Mouse (Mus musculus): ENCODE measurements around the gene Svbp. TPM values are rescaled to one million over a fixed set of nuclear protein-coding genes. Genes with fewer than 3 reads are reported as not detected.
A peak's percentile ranks its signal among the peaks of the same experiment; 100 is the strongest.

Svbp gene
- polyA plus RNA-seq (2012; rRNA removed) = 38.5 and 51.2 TPM in 2 replicates
- 116 and 123 TPM in 2 replicates for polyA plus RNA-seq (2014; fragmentation: Nextera tagmentation; extraction: Ambion mirVana)

GRCm38 (mm10) chr4:119194909-119195581 is at the start of gene Svbp:
Gene Svbp (plus strand): TSS chr4:119195306.
- Histone ChIP-seq H3K27ac (peak within 1 kb of the TSS; percentile 77), H3K27me3 (ENCODE audit: control insufficient read depth, insufficient read depth, low read length) (no peaks in the 10 kb centered on the region), H3K9ac (replicated peaks) (peak within 1 kb of the TSS; percentile 98), H3K4me1 (replicated peaks; ENCODE audit: control insufficient read depth in 2 of 2, insufficient read depth in 2 of 2, low read length in 1 of 2) (peaks cover 42 to 62% of the 10 kb centered on the region in 2 experiments), H3K4me2 (ENCODE audit: low read depth) (peak within 1 kb of the TSS; percentile 93), H3K4me3 (ENCODE audit: insufficient read depth in 1 of 2, low read depth in 2 of 2, low read length in 2 of 2) (peak within 1 kb of the TSS; percentile 79 to 100), H3K9me3 (ENCODE audit: control insufficient read depth, low read length) (no peaks in the 10 kb centered on the region), H3K36me3 (replicated peaks; ENCODE audit: control insufficient read depth, insufficient read depth, low read depth) (no peaks in the 10 kb centered on the region; the same call in 1 of the 2 replicates)
- WGBS (ENCODE audit: insufficient replicate concordance) = under 1% methylated on average over 46 of the region's 47 CpGs
- TF ChIP-seq EP300 (IDR thresholded peaks at IDR 0.05; ENCODE audit: low read depth) (no peak), CTCF (IDR thresholded peaks at IDR 0.05; ENCODE audit: low read depth) (no peak)
- peak; percentile 84 for ATAC-seq (ENCODE audit: insufficient read depth)
- peak; percentile 74 to 82 (median 82) for DNase-seq (ENCODE audit: low read depth in 3 of 3, low spot score in 3 of 3)

- no peak overlapping the region for H3K4me3 ChIP-seq (ENCODE audit: insufficient read depth in 1 of 2, low read depth in 2 of 2, low read length in 2 of 2)
- ATAC-seq (ENCODE audit: insufficient read depth) (no peak), DNase-seq (ENCODE audit: low read depth in 3 of 3, low spot score in 3 of 3) (no peak)
- H3K36me3 ChIP-seq (replicated peaks; ENCODE audit: control insufficient read depth, insufficient read depth, low read depth) = no peaks in the 10 kb centered on the region
- H3K4me2 ChIP-seq (ENCODE audit: low read depth) = no peak overlapping the region
- no peaks in the 10 kb centered on the region; the same call in 1 of the 2 replicates for H3K27me3 ChIP-seq (ENCODE audit: control insufficient read depth, insufficient read depth, low read length)
- WGBS (ENCODE audit: insufficient replicate concordance) = 84% methylated on average over 7 of the region's 7 CpGs
- peaks cover 0 to 3% of the 10 kb centered on the region in 2 experiments; a peak in 1 of 4 replicates for H3K4me1 ChIP-seq (replicated peaks; ENCODE audit: control insufficient read depth in 2 of 2, insufficient read depth in 2 of 2, low read length in 1 of 2)
- no peak overlapping the region for H3K9ac ChIP-seq (replicated peaks)
- no peak for TF ChIP-seq EP300 (IDR thresholded peaks at IDR 0.05; ENCODE audit: low read depth)
- TF ChIP-seq CTCF (IDR thresholded peaks at IDR 0.05; ENCODE audit: low read depth) = no peak
- no peaks in the 10 kb centered on the region for H3K9me3 ChIP-seq (ENCODE audit: control insufficient read depth, low read length)
- no peak overlapping the region for H3K27ac ChIP-seq
Measured at GRCm38 (mm10) chr4:119146816-119147215, 48.3 kb upstream of the Svbp start.

GRCm38 (mm10) chr4:119147347-119147746 is 47.8 kb upstream of the Svbp start:
- no peak overlapping the region for H3K4me2 ChIP-seq (ENCODE audit: low read depth)
- 72% methylated on average over 5 of the region's 5 CpGs for WGBS (ENCODE audit: insufficient replicate concordance)
- no peak for ATAC-seq (ENCODE audit: insufficient read depth)
- DNase-seq (ENCODE audit: low read depth in 3 of 3, low spot score in 3 of 3) = no peak
- no peak overlapping the region for H3K27ac ChIP-seq
- no peak overlapping the region for H3K9ac ChIP-seq (replicated peaks)
- H3K27me3 ChIP-seq (ENCODE audit: control insufficient read depth, insufficient read depth, low read length) = no peaks in the 10 kb centered on the region; the same call in 1 of the 2 replicates
- no peaks in the 10 kb centered on the region for H3K36me3 ChIP-seq (replicated peaks; ENCODE audit: control insufficient read depth, insufficient read depth, low read depth)
- no peak overlapping the region for H3K4me3 ChIP-seq (ENCODE audit: insufficient read depth in 1 of 2, low read depth in 2 of 2, low read length in 2 of 2)
- peaks cover 0 to 3% of the 10 kb centered on the region in 2 experiments; a peak in 1 of 4 replicates for H3K4me1 ChIP-seq (replicated peaks; ENCODE audit: control insufficient read depth in 2 of 2, insufficient read depth in 2 of 2, low read length in 1 of 2)
- no peak for TF ChIP-seq EP300 (IDR thresholded peaks at IDR 0.05; ENCODE audit: low read depth)
- TF ChIP-seq CTCF (IDR thresholded peaks at IDR 0.05; ENCODE audit: low read depth) = no peak
- no peaks in the 10 kb centered on the region for H3K9me3 ChIP-seq (ENCODE audit: control insufficient read depth, low read length)

- Histone ChIP-seq H3K9ac (replicated peaks) (no peak overlapping the region), H3K27ac (no peak overlapping the region), H3K4me1 (replicated peaks; ENCODE audit: control insufficient read depth in 2 of 2, insufficient read depth in 2 of 2, low read length in 1 of 2) (no peaks in the 10 kb centered on the region), H3K4me2 (ENCODE audit: low read depth) (no peak overlapping the region), H3K36me3 (replicated peaks; ENCODE audit: control insufficient read depth, insufficient read depth, low read depth) (no peaks in the 10 kb centered on the region), H3K27me3 (ENCODE audit: control insufficient read depth, insufficient read depth, low read length) (no peaks in the 10 kb centered on the region; the same call in 1 of the 2 replicates), H3K9me3 (ENCODE audit: control insufficient read depth, low read length) (no peaks in the 10 kb centered on the region), H3K4me3 (ENCODE audit: insufficient read depth in 1 of 2, low read depth in 2 of 2, low read length in 2 of 2) (no peak overlapping the region)
- 51% methylated on average over 11 of the region's 11 CpGs for WGBS (ENCODE audit: insufficient replicate concordance)
- no peak for DNase-seq (ENCODE audit: low read depth in 3 of 3, low spot score in 3 of 3)
- ATAC-seq (ENCODE audit: insufficient read depth) = no peak
- TF ChIP-seq CTCF (IDR thresholded peaks at IDR 0.05; ENCODE audit: low read depth) (no peak), EP300 (IDR thresholded peaks at IDR 0.05; ENCODE audit: low read depth) (no peak)
Measured at GRCm38 (mm10) chr4:119148741-119149140, 46.4 kb upstream of the Svbp start.

GRCm38 (mm10) chr4:119157186-119157585 is 37.9 kb upstream of the Svbp start:
- H3K36me3 ChIP-seq (replicated peaks; ENCODE audit: control insufficient read depth, insufficient read depth, low read depth) = no peaks in the 10 kb centered on the region
- no peak overlapping the region for H3K9ac ChIP-seq (replicated peaks)
- no peaks in the 10 kb centered on the region for H3K27me3 ChIP-seq (ENCODE audit: control insufficient read depth, insufficient read depth, low read length)
- H3K4me3 ChIP-seq (ENCODE audit: insufficient read depth in 1 of 2, low read depth in 2 of 2, low read length in 2 of 2) = no peak overlapping the region
- no peaks in the 10 kb centered on the region for H3K9me3 ChIP-seq (ENCODE audit: control insufficient read depth, low read length)
- no peak overlapping the region for H3K27ac ChIP-seq
- WGBS (ENCODE audit: insufficient replicate concordance) = 17% methylated on average over 2 of the region's 2 CpGs
- TF ChIP-seq EP300 (IDR thresholded peaks at IDR 0.05; ENCODE audit: low read depth) = no peak
- TF ChIP-seq CTCF (IDR thresholded peaks at IDR 0.05; ENCODE audit: low read depth) = peak; percentile 80
- DNase-seq (ENCODE audit: low read depth in 3 of 3, low spot score in 3 of 3) (peak in 2 of 3 experiments; percentile 58 to 64), ATAC-seq (ENCODE audit: insufficient read depth) (no peak)
- no peaks in the 10 kb centered on the region for H3K4me1 ChIP-seq (replicated peaks; ENCODE audit: control insufficient read depth in 2 of 2, insufficient read depth in 2 of 2, low read length in 1 of 2)
- H3K4me2 ChIP-seq (ENCODE audit: low read depth) = no peak overlapping the region
